Mouse (Mus musculus): ENCODE results near the gene Stx12. TPM values are rescaled to one million over a fixed set of nuclear protein-coding genes. Genes with fewer than 3 reads are reported as not detected.

The Stx12 gene
- polyA plus RNA-seq (2017; shearing (Covaris generic)) = 30.1 TPM

GRCm38 (mm10) chr4:132884064-132884843 is at the start of gene Stx12:
Gene Stx12, minus strand, starts transcription at chr4:132884509.

GRCm38 (mm10) chr4:132922558-132923008 is 38.3 kb upstream of the Stx12 start, which contains the start of gene Fam76a:
Gene Fam76a, minus strand, starts transcription at chr4:132922558.

GRCm38 (mm10) chr4:132842970-132843704 is 41.2 kb downstream of the Stx12 start, which contains the start of gene Ppp1r8:
Gene Ppp1r8, minus strand, starts transcription at chr4:132843169.

Other genes starting within 250 kb of the Stx12 start
- 37.3 TPM for gene Eya3, start 245.5 kb downstream of the Stx12 start, polyA plus RNA-seq (2017; shearing (Covaris generic))
- 1.1 TPM for gene Xkr8, start 152.0 kb downstream of the Stx12 start, polyA plus RNA-seq (2017; shearing (Covaris generic))
- 9.7 TPM for gene Smpdl3b, start 127.3 kb downstream of the Stx12 start, polyA plus RNA-seq (2017; shearing (Covaris generic))
- 120 TPM for gene Rpa2, start 116.2 kb downstream of the Stx12 start, polyA plus RNA-seq (2017; shearing (Covaris generic))
- gene Themis2, start 88.1 kb downstream of the Stx12 start, polyA plus RNA-seq (2017; shearing (Covaris generic)) = 5.3 TPM
- gene Ppp1r8, start 41.3 kb downstream of the Stx12 start, polyA plus RNA-seq (2017; shearing (Covaris generic)) = 35.2 TPM
- 54.4 TPM for gene Fam76a, start 38.0 kb upstream of the Stx12 start, polyA plus RNA-seq (2017; shearing (Covaris generic))
- 0.55 TPM for gene Fgr, start 89.6 kb upstream of the Stx12 start, polyA plus RNA-seq (2017; shearing (Covaris generic))
- gene Ahdc1, start 126.8 kb upstream of the Stx12 start, polyA plus RNA-seq (2017; shearing (Covaris generic)) = 5.4 TPM
- gene Wasf2, start 246.0 kb upstream of the Stx12 start, polyA plus RNA-seq (2017; shearing (Covaris generic)) = 110 TPM